ENCODE assay signal across 8 mouse cellular contexts in the genomic region with DNA sequence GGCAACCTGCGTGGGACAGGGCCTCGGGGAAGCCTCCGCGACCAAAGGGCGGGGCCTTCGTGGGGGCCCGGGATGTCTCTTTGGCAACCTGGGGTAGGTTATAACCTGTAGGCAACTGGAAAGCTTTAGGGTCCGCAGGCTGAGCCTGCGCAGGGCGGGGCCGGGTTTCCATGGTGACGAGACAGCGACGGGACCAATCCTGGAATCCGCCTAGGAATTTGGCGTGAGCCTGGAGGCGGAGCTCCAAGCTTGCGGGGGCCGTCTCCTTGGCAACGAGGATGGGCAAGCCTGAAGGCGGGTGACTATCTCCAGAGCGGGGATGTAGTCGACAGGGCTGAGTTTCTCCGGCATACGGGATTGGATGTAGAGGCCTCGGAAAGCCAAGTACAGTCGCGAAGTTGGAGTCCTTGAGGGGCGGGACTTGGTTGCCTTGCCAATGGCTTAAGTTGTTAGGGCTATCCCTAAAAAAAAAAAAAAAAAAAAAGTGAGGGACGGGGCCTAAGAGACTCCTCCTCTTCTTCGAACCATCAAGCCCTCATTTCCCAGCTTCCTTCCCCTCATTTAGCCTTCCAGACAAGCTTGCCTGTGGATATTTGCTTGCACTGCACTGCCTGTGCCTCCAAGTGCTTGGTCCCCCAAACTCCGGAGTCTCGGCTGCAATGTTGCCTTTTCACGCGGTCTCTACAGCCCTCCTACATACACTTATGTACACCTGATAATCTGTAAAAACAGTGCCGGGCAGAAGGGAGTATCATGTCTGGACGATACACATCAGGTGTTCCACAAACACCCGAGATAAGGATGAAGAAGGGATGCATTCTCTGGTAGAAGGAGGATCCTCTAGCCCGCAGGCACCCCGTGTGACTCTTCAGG. TPM values are rescaled to one million over a fixed set of nuclear protein-coding genes. Genes with fewer than 3 reads are reported as not detected.
DNase-seq lines count a peak whose midpoint lies in the region; ATAC-seq lines count a peak whose summit lies in the region.

No protein-coding gene starts in this region.

- DNase-seq in adrenal gland, adult 2 months: peak; percentile 95
- DNase-seq in embryo, embryonic 10 days (ENCODE audit: low spot score): peak; percentile 97
- peak; percentile 83 to 90 for DNase-seq in gastrocnemius, adult 8-10 months (ENCODE audit: low spot score in 2 of 2)
- peak; percentile 87 for DNase-seq in induced T-regulatory cell, adult 2 months (ENCODE audit: low read depth)
- DNase-seq in left cerebral cortex, adult 9 months (ENCODE audit: low spot score in 2 of 2): peak; percentile 95 to 96
- peak; percentile 95 for DNase-seq in right cerebral cortex, postnatal 25 days

- H3K36me3 ChIP-seq in megakaryocyte, embryonic 14.5 days (replicated peaks; ENCODE audit: low read length): peaks cover 15% of the 10 kb centered on the region

- peaks cover 10% of the 10 kb centered on the region for H3K27me3 ChIP-seq in megakaryocyte, embryonic 14.5 days (replicated peaks)

- peaks cover 57% of the 10 kb centered on the region for H3K4me1 ChIP-seq in megakaryocyte, embryonic 14.5 days

- ATAC-seq in activated CD4-positive, CD25-positive, alpha-beta regulatory T cell, adult 4 months: no peak

- peak overlapping the region; percentile 98 for H3K4me3 ChIP-seq in megakaryocyte, embryonic 14.5 days (replicated peaks)

- H3K9me3 ChIP-seq in megakaryocyte, embryonic 14.5 days: peaks cover 9% of the 10 kb centered on the region

RNA-seq across cellular contexts. Expression of a gene that starts 0.9 kb away (rescaled TPM):
- total RNA-seq in adrenal gland, adult 2 months (2021): 10 to 100 TPM; 51.6 to 51.8 TPM
- 222 and 226 TPM in 2 replicates for polyA plus RNA-seq in adrenal gland, adult 2 months (2012; rRNA removed)
- total RNA-seq in gastrocnemius, adult 8-10 months (2022): 10 to 100 TPM; 51.9 to 80.5 (median 53.3) TPM
- 302 and 542 TPM in 2 replicates for polyA plus RNA-seq in megakaryocyte, embryonic 14.5 days (2012; ENCODE audit: insufficient read depth, low replicate concordance)
- polyA plus RNA-seq in activated CD4-positive, CD25-positive, alpha-beta regulatory T cell, adult 4 months (2017; shearing (Covaris generic)): 1 to 10 TPM; 3.9 to 4.4 TPM

RNA-seq across cellular contexts. Expression of a gene that starts 9.5 kb away (rescaled TPM):
- total RNA-seq in adrenal gland, adult 2 months (2021): 10 to 100 TPM in 1 of 2 experiments, 1 to 10 TPM in 1; 10.0 to 37.2 TPM
- polyA plus RNA-seq in adrenal gland, adult 2 months (2012; rRNA removed): 47.0 and 74.7 TPM in 2 replicates
- 1 to 10 TPM in 2 of 4 experiments, under 1 TPM in 2; 0.73 to 1.2 (median 1.1) TPM for total RNA-seq in gastrocnemius, adult 8-10 months (2022)
- polyA plus RNA-seq in megakaryocyte, embryonic 14.5 days (2012; ENCODE audit: insufficient read depth, low replicate concordance): 1.6 TPM in 1 of 2 replicates, not detected in the other
- polyA plus RNA-seq in activated CD4-positive, CD25-positive, alpha-beta regulatory T cell, adult 4 months (2017; shearing (Covaris generic)): under 1 TPM in 1 of 2 experiments, not detected in 1; 0.86 TPM

RNA-seq across cellular contexts. Expression of a gene that starts 12.7 kb away (rescaled TPM):
- total RNA-seq in adrenal gland, adult 2 months (2021): not detected
- polyA plus RNA-seq in adrenal gland, adult 2 months (2012; rRNA removed): 0.18 and 0.68 TPM in 2 replicates
- total RNA-seq in gastrocnemius, adult 8-10 months (2022): not detected
- polyA plus RNA-seq in megakaryocyte, embryonic 14.5 days (2012; ENCODE audit: insufficient read depth, low replicate concordance): not detected in 2 replicates
- polyA plus RNA-seq in activated CD4-positive, CD25-positive, alpha-beta regulatory T cell, adult 4 months (2017; shearing (Covaris generic)): not detected

RNA-seq across cellular contexts. Expression of a gene that starts 21.2 kb away (rescaled TPM):
- 10 to 100 TPM; 55.4 to 62.8 TPM for total RNA-seq in adrenal gland, adult 2 months (2021)
- polyA plus RNA-seq in adrenal gland, adult 2 months (2012; rRNA removed): 87.6 and 89.0 TPM in 2 replicates
- total RNA-seq in gastrocnemius, adult 8-10 months (2022): 10 to 100 TPM; 34.1 to 47.2 (median 38.3) TPM
- 11.1 and 25.3 TPM in 2 replicates for polyA plus RNA-seq in megakaryocyte, embryonic 14.5 days (2012; ENCODE audit: insufficient read depth, low replicate concordance)
- polyA plus RNA-seq in activated CD4-positive, CD25-positive, alpha-beta regulatory T cell, adult 4 months (2017; shearing (Covaris generic)): 10 to 100 TPM; 13.6 to 21.4 TPM

RNA-seq across cellular contexts. Expression of a gene that starts 23.2 kb away (rescaled TPM):
- under 1 TPM in 1 of 2 experiments, not detected in 1; 0.21 TPM for total RNA-seq in adrenal gland, adult 2 months (2021)
- polyA plus RNA-seq in adrenal gland, adult 2 months (2012; rRNA removed): 0.28 TPM in 1 of 2 replicates, not detected in the other
- not detected for total RNA-seq in gastrocnemius, adult 8-10 months (2022)
- 0.70 TPM in 1 of 2 replicates, not detected in the other for polyA plus RNA-seq in megakaryocyte, embryonic 14.5 days (2012; ENCODE audit: insufficient read depth, low replicate concordance)
- polyA plus RNA-seq in activated CD4-positive, CD25-positive, alpha-beta regulatory T cell, adult 4 months (2017; shearing (Covaris generic)): 1 to 10 TPM in 1 of 2 experiments, under 1 TPM in 1; 0.76 to 1.1 TPM

Comparison
In these comparisons a context has a peak if more than half of its experiments do, and no peak if none do; other contexts are left out.
1. RNA of a gene that starts 0.9 kb away (polyA plus RNA-seq): 302 to 542 TPM in megakaryocyte, embryonic 14.5 days and 222 to 226 TPM in adrenal gland, adult 2 months; 3.9 to 4.4 TPM in activated CD4-positive, CD25-positive, alpha-beta regulatory T cell, adult 4 months; every median in the first group is over 10 times any median in the second.
2. RNA of a gene that starts 9.5 kb away (polyA plus RNA-seq): 47.0 to 74.7 TPM in adrenal gland, adult 2 months; 1.6 TPM in megakaryocyte, embryonic 14.5 days and 0.86 TPM in activated CD4-positive, CD25-positive, alpha-beta regulatory T cell, adult 4 months; every median in the first group is over 10 times any median in the second.
3. Peak in every context shown above with its lines, with median percentiles within 50 percentile points of each other: DNase-seq.